8 mouse cellular contexts compared by ENCODE assay signal in the genomic region with DNA sequence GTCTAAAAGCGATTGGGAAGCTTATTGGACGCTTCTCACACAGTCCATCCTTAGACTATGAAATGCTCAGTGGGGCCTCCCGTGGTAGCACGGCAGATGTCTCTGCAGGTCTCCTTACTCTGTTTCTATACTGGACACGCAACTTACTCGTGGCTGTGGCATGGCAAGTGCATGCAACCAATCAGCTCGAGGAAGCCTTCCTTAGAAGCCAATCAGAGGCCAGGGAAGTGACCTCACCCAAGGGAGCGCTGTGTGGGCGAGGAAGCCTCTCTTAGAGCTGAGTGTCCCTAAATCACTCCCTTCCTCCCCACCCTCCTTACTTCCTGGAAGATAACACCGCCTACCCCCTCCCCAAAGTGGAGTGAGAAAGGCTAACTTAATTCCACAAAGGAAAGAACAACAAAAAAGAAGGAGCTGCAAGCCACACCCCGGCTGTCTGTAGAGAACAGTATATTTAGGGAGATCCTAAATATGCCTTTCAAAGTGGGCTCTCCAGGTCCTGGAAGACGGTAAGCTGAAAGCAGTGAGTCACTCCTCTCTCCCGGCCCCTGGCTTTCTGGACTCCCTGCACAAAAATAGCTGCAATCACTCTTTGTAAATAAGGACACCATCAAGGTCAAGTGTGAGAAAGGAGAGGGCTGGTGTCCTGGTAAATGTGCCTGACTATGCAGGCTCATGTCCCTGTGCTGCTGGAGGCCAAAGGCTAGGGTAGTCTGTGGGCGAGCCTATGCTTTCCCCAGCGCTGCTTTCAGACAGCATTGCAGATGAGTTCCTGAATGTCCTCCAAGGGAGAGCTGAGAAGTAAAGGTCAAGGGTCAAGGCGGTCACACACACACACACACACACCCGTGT. TPM values are rescaled to one million over a fixed set of nuclear protein-coding genes. Genes with fewer than 3 reads are reported as not detected.
DNase-seq lines count a peak whose midpoint lies in the region; ATAC-seq and TF ChIP-seq lines count a peak whose summit lies in the region.

A gene (plus strand): TSS at position 295 of the 852 bp plus-strand sequence.

- peak; percentile 59 to 72 for TF ChIP-seq EP300 in MEL (IDR thresholded peaks at IDR 0.05; ENCODE audit: low read depth in 1 of 2, low read length in 2 of 2)

- peak within 1 kb of the TSS; percentile 85 for H3K27ac ChIP-seq in MEL (ENCODE audit: control insufficient read depth, low read depth, low read length)
- peak within 1 kb of the TSS; percentile 41 for H3K27ac ChIP-seq in forebrain, embryonic 16.5 days (ENCODE audit: low read length)
- peak within 1 kb of the TSS; percentile 96 for H3K27ac ChIP-seq in lung, embryonic 15.5 days
- peak within 1 kb of the TSS; percentile 91 for H3K27ac ChIP-seq in olfactory bulb, adult 2 months (ENCODE audit: insufficient read depth, low read depth, low read length)

- peak; percentile 100 for DNase-seq in MEL (ENCODE audit: low read depth, low spot score)
- DNase-seq in cerebellum, adult 18-20 months, result peak; percentile 73 to 85
- peak; percentile 93 to 95 for DNase-seq in heart, postnatal 36 days
- DNase-seq in layer of hippocampus, adult 8-10 months (ENCODE audit: low spot score in 2 of 2), result peak; percentile 82 to 89
- DNase-seq in thymus, postnatal 0 days (ENCODE audit: low spot score), result peak; percentile 89

- intact Hi-C loops in heart, postnatal 36 days (cut with DNase I), result loop anchor here (1.0 kb wide), 2 partner anchors 13 to 20 kb away; a partner anchor contains a TSS

- peak in 1 of 2 experiments; percentile 88; a peak in 2 of 4 replicates for TF ChIP-seq POLR2A in MEL (IDR thresholded peaks at IDR 0.05; ENCODE audit: control insufficient read depth in 1 of 2, insufficient read depth in 1 of 2, low read depth in 1 of 2, low read length in 2 of 2, poor library complexity in 1 of 2)
- no peak for TF ChIP-seq POLR2A in olfactory bulb, adult 2 months (IDR thresholded peaks at IDR 0.05; ENCODE audit: insufficient read depth, low read depth, low read length)

- no peaks in the 10 kb centered on the region for H3K27me3 ChIP-seq in MEL (ENCODE audit: control insufficient read depth in 1 of 2, insufficient read depth in 2 of 2, low read length in 2 of 2)
- no peaks in the 10 kb centered on the region for H3K27me3 ChIP-seq in forebrain, embryonic 16.5 days (replicated peaks; ENCODE audit: control insufficient read depth, insufficient read depth, low read length)
- no peaks in the 10 kb centered on the region for H3K27me3 ChIP-seq in lung, embryonic 15.5 days

- peak; percentile 77 for ATAC-seq in forebrain, embryonic 16.5 days
- peak; percentile 88 for ATAC-seq in lung, embryonic 15.5 days (ENCODE audit: borderline replicate concordance, extremely low read depth, low FRiP score, low TSS enrichment)

- H3K9ac ChIP-seq in MEL (ENCODE audit: control insufficient read depth, low read depth, low read length, poor library complexity, severe bottlenecking), result peak within 1 kb of the TSS; percentile 77
- no peak within 1 kb of the TSS; the same call in 1 of the 2 replicates for H3K9ac ChIP-seq in forebrain, embryonic 16.5 days (replicated peaks; ENCODE audit: low read depth, low read length)
- H3K9ac ChIP-seq in lung, embryonic 15.5 days, result peak within 1 kb of the TSS; percentile 0; the same call in 1 of the 2 replicates

- TF ChIP-seq CTCF in MEL (IDR thresholded peaks at IDR 0.05 in 2 of 3, conservative IDR thresholded peaks at IDR 0.05 in 1 of 3; ENCODE audit: control insufficient read depth in 1 of 3, insufficient read depth in 1 of 3, low read depth in 2 of 3, low read length in 3 of 3, poor library complexity in 1 of 3, severe bottlenecking in 1 of 3), result peak in 2 of 3 experiments; percentile 2 to 27; a peak in 1 of 6 replicates
- no peak for TF ChIP-seq CTCF in olfactory bulb, adult 2 months (IDR thresholded peaks at IDR 0.05; ENCODE audit: insufficient read depth, low read depth, low read length)

- peaks cover 3% of the 10 kb centered on the region; the same call in 1 of the 2 replicates for H3K79me2 ChIP-seq in MEL (ENCODE audit: control insufficient read depth, insufficient read depth, low read length, poor library complexity)

- H3K4me1 ChIP-seq in MEL (ENCODE audit: control insufficient read depth in 1 of 2, insufficient read depth in 2 of 2, low read length in 2 of 2), result peaks cover 6 to 39% of the 10 kb centered on the region in 2 experiments
- H3K4me1 ChIP-seq in forebrain, embryonic 16.5 days (replicated peaks; ENCODE audit: control insufficient read depth, insufficient read depth, low read length), result peaks cover 18% of the 10 kb centered on the region
- peaks cover 35% of the 10 kb centered on the region for H3K4me1 ChIP-seq in lung, embryonic 15.5 days
- peaks cover 17% of the 10 kb centered on the region for H3K4me1 ChIP-seq in olfactory bulb, adult 2 months (ENCODE audit: control insufficient read depth, insufficient read depth, low read length)

- peaks cover 0 to 27% of the 10 kb centered on the region in 2 experiments; a peak in 2 of 4 replicates for H3K36me3 ChIP-seq in MEL (ENCODE audit: control insufficient read depth in 1 of 2, insufficient read depth in 2 of 2, low read length in 2 of 2)
- H3K36me3 ChIP-seq in forebrain, embryonic 16.5 days (ENCODE audit: control insufficient read depth, insufficient read depth), result no peaks in the 10 kb centered on the region
- H3K36me3 ChIP-seq in lung, embryonic 15.5 days, result no peaks in the 10 kb centered on the region

- 39% methylated on average over 17 of the region's 17 CpGs for WGBS in forebrain, embryonic 16.5 days
- WGBS in lung, embryonic 15.5 days, result 19% methylated on average over 17 of the region's 17 CpGs
- WGBS in olfactory bulb, adult 2 months, result 31% methylated on average over 17 of the region's 17 CpGs

- H3K4me2 ChIP-seq in forebrain, embryonic 16.5 days (ENCODE audit: low read length), result peak within 1 kb of the TSS; percentile 42
- H3K4me2 ChIP-seq in lung, embryonic 15.5 days, result peak within 1 kb of the TSS; percentile 52

- H3K9me3 ChIP-seq in MEL (replicated peaks; ENCODE audit: insufficient read depth, low read length), result no peaks in the 10 kb centered on the region
- no peaks in the 10 kb centered on the region for H3K9me3 ChIP-seq in forebrain, embryonic 16.5 days (ENCODE audit: control insufficient read depth, low read length)
- no peaks in the 10 kb centered on the region for H3K9me3 ChIP-seq in lung, embryonic 15.5 days

- H3K4me3 ChIP-seq in MEL (ENCODE audit: control insufficient read depth in 1 of 2, insufficient read depth in 1 of 2, low read depth in 2 of 2, low read length in 2 of 2), result peak within 1 kb of the TSS; percentile 57 to 66
- peak within 1 kb of the TSS; percentile 14 for H3K4me3 ChIP-seq in forebrain, embryonic 16.5 days (replicated peaks; ENCODE audit: low read length)
- peak within 1 kb of the TSS; percentile 18 for H3K4me3 ChIP-seq in lung, embryonic 15.5 days
- H3K4me3 ChIP-seq in olfactory bulb, adult 2 months (ENCODE audit: insufficient read depth, low read depth, low read length), result peak within 1 kb of the TSS; percentile 15; the same call in 1 of the 2 replicates

- TF ChIP-seq RAD21 in MEL (IDR thresholded peaks at IDR 0.05; ENCODE audit: low read depth, low read length), result no peak

TF ChIP-seq in MEL, 35 proteins besides CTCF, POLR2A, EP300 and RAD21 (continues in another document):
- TF ChIP-seq POLR2AphosphoS2 (IDR thresholded peaks at IDR 0.05; ENCODE audit: low read length) (peak; percentile 90; the same call in 1 of the 2 replicates), GATA1 (IDR thresholded peaks at IDR 0.05; ENCODE audit: low read depth, low read length) (peak; percentile 72), E2F4 (IDR thresholded peaks at IDR 0.05; ENCODE audit: borderline replicate concordance, low read depth, low read length) (no peak), MYC (IDR thresholded peaks at IDR 0.05; ENCODE audit: low read depth, low read length) (peak; percentile 56; the same call in 1 of the 2 replicates), MAFK (IDR thresholded peaks at IDR 0.05; ENCODE audit: borderline replicate concordance, low read depth, low read length) (no peak), MEF2A (IDR thresholded peaks at IDR 0.05; ENCODE audit: extremely low read depth, insufficient replicate concordance, low read depth, low read length, poor library complexity, severe bottlenecking) (peak; percentile 5; the same call in 1 of the 2 replicates), ZC3H11A (IDR thresholded peaks at IDR 0.05; ENCODE audit: low read depth, low read length) (peak; percentile 16; the same call in 1 of the 2 replicates), GABPA (IDR thresholded peaks at IDR 0.05; ENCODE audit: low read depth, low read length) (no peak), ELF1 (IDR thresholded peaks at IDR 0.05; ENCODE audit: low read depth, low read length) (peak; percentile 84), UBTF (IDR thresholded peaks at IDR 0.05; ENCODE audit: borderline replicate concordance, insufficient read depth, low read depth, low read length) (no peak), SMC3 (IDR thresholded peaks at IDR 0.05; ENCODE audit: low read depth, low read length) (peak; percentile 34), MAX (IDR thresholded peaks at IDR 0.05; ENCODE audit: low read length) (peak; percentile 99), JUND (IDR thresholded peaks at IDR 0.05; ENCODE audit: low read depth, low read length) (peak; percentile 85), ZNF384 (IDR thresholded peaks at IDR 0.05; ENCODE audit: low read depth, low read length) (no peak), ZMIZ1 (IDR thresholded peaks at IDR 0.05; ENCODE audit: low read depth, low read length) (peak; percentile 78), POLR2AphosphoS5 (IDR thresholded peaks at IDR 0.05; ENCODE audit: borderline replicate concordance, low read depth, low read length) (peak; percentile 87; the same call in 1 of the 2 replicates), TBP (IDR thresholded peaks at IDR 0.05; ENCODE audit: low read depth, low read length) (peak; percentile 84), MYB (IDR thresholded peaks at IDR 0.05; ENCODE audit: low read depth, low read length) (no peak), NRF1 (IDR thresholded peaks at IDR 0.05; ENCODE audit: insufficient read depth, low read depth, low read length, poor library complexity, severe bottlenecking) (no peak), RCOR1 (IDR thresholded peaks at IDR 0.05; ENCODE audit: low read depth, low read length) (peak; percentile 85)

RNA-seq across cellular contexts. Expression of the gene that starts here (rescaled TPM):
- not detected in 2 replicates for total RNA-seq in MEL (2012; rRNA removed)
- polyA plus RNA-seq in MEL (2012; ENCODE audit: insufficient read depth in 1 of 2, insufficient read length in 2 of 2, low read depth in 1 of 2, low replicate concordance in 2 of 2, missing spikeins in 1 of 2), result 1 to 10 TPM in 1 of 2 experiments, not detected in 1; 1.4 TPM
- 1.6 and 1.8 TPM in 2 replicates for polyA plus RNA-seq in forebrain, embryonic 16.5 days (2015; fragmentation: Nextera tagmentation; extraction: Ambion mirVana)
- total RNA-seq in heart, postnatal 36 days (2021), result 1 to 10 TPM in 1 of 2 experiments, under 1 TPM in 1; 0.89 to 2.8 TPM
- total RNA-seq in layer of hippocampus, adult 8-10 months (2022), result not detected
- polyA plus RNA-seq in lung, embryonic 15.5 days (2015; fragmentation: Nextera tagmentation; extraction: Ambion mirVana), result 1.1 and 1.3 TPM in 2 replicates
- not detected in 2 replicates for polyA plus RNA-seq in olfactory bulb, adult 2 months (2012; ENCODE audit: insufficient read depth, insufficient read length, low replicate concordance, missing spikeins)
- 0.42 and 0.46 TPM in 2 replicates for polyA plus RNA-seq in thymus, postnatal 0 days (2015; fragmentation: Nextera tagmentation; extraction: Ambion mirVana)

Comparison
In these comparisons a context has a peak if more than half of its experiments do, and no peak if none do; other contexts are left out.
1. Peak in every context shown above with its lines: DNase-seq, ATAC-seq, H3K4me3 ChIP-seq and H3K27ac ChIP-seq.
2. Peak in DNase-seq in layer of hippocampus, adult 8-10 months; RNA of the gene not detected or under 1 TPM.
3. Peak in DNase-seq in thymus, postnatal 0 days; RNA of the gene not detected or under 1 TPM.
4. H3K27ac ChIP-seq: peak in every context shown above with its lines; median percentile 96 in lung, embryonic 15.5 days; 91 in olfactory bulb, adult 2 months; 85 in MEL; 41 in forebrain, embryonic 16.5 days.